Mouse (Mus musculus) B cell, adult 67 days (primary cell): ENCODE data around the gene Irs2. TPM values are rescaled to one million over a fixed set of nuclear protein-coding genes. Genes with fewer than 3 reads are reported as not detected.

ENCODE experiments used
- total RNA-seq, 2 experiments: library from RNA; stranded (reverse); gene quantifications; 4 replicates each; pipeline ENCODE4 v1.2.4; 2023

Irs2 gene
- 100 to 1,000 TPM; 361 to 462 TPM for total RNA-seq

GRCm38 (mm10) chr8:11008379-11008775 is at the start of gene Irs2:
Irs2 (minus strand) TSS chr8:11008458.

